Mouse (Mus musculus) activated CD4-positive, CD25-positive, alpha-beta regulatory T cell, adult 4 months (primary cell): ENCODE data around the gene Tex21. TPM values are rescaled to one million over a fixed set of nuclear protein-coding genes. Genes with fewer than 3 reads are reported as not detected.

ENCODE experiments used
- ATAC-seq: one replicate; pipeline ENCODE4 v1.8.0; 2017
- polyA plus RNA-seq, 2 experiments: library from polyadenylated mRNA; unstranded; fragments of 100-300 nt; shearing (Covaris generic); gene quantifications; one replicate each; pipeline ENCODE4 v1.2.1; 2017

Tex21 gene
- polyA plus RNA-seq: not detected

- ATAC-seq: no peak
Measured at GRCm38 (mm10) chr12:76246646-76247045, at the start of gene Tex21. TSS of gene Tex21 (minus strand) at chr12:76246746.

- ATAC-seq: no peak
Measured at GRCm38 (mm10) chr12:76293192-76293591, 46.6 kb upstream of the Tex21 start.

- no peak for ATAC-seq
Measured at GRCm38 (mm10) chr12:76290271-76290670, 43.7 kb upstream of the Tex21 start.

- no peak for ATAC-seq
Measured at GRCm38 (mm10) chr12:76289428-76289827, 42.9 kb upstream of the Tex21 start.

- ATAC-seq: no peak
Measured at GRCm38 (mm10) chr12:76288494-76288893, 41.9 kb upstream of the Tex21 start.

GRCm38 (mm10) chr12:76287986-76288385, 41.4 kb upstream of the Tex21 start:
- ATAC-seq: no peak

- ATAC-seq: no peak
Measured at GRCm38 (mm10) chr12:76285418-76285817, 38.9 kb upstream of the Tex21 start.

- ATAC-seq: no peak
Measured at GRCm38 (mm10) chr12:76282532-76283173, 36.1 kb upstream of the Tex21 start.

GRCm38 (mm10) chr12:76282132-76282531, 35.6 kb upstream of the Tex21 start:
- ATAC-seq: no peak

- ATAC-seq: no peak
Measured at GRCm38 (mm10) chr12:76281111-76281660, 34.6 kb upstream of the Tex21 start.

- no peak for ATAC-seq
Measured at GRCm38 (mm10) chr12:76280556-76280955, 34.0 kb upstream of the Tex21 start.

- no peak for ATAC-seq
Measured at GRCm38 (mm10) chr12:76278209-76278608, 31.7 kb upstream of the Tex21 start.

GRCm38 (mm10) chr12:76272610-76273524, 26.3 kb upstream of the Tex21 start:
- no peak for ATAC-seq

- no peak for ATAC-seq
Measured at GRCm38 (mm10) chr12:76271516-76271915, 25.0 kb upstream of the Tex21 start.

GRCm38 (mm10) chr12:76269196-76269595, 22.6 kb upstream of the Tex21 start:
- ATAC-seq: no peak

GRCm38 (mm10) chr12:76268686-76269085, 22.1 kb upstream of the Tex21 start:
- no peak for ATAC-seq

- peak; percentile 63 for ATAC-seq
Measured at GRCm38 (mm10) chr12:76266875-76267274, 20.3 kb upstream of the Tex21 start.

- ATAC-seq: no peak
Measured at GRCm38 (mm10) chr12:76265001-76265400, 18.5 kb upstream of the Tex21 start.

- no peak for ATAC-seq
Measured at GRCm38 (mm10) chr12:76264325-76264965, 17.9 kb upstream of the Tex21 start.

- no peak for ATAC-seq
Measured at GRCm38 (mm10) chr12:76263876-76264275, 17.3 kb upstream of the Tex21 start.

- no peak for ATAC-seq
Measured at GRCm38 (mm10) chr12:76262918-76263317, 16.4 kb upstream of the Tex21 start.

- no peak for ATAC-seq
Measured at GRCm38 (mm10) chr12:76261556-76261955, 15.0 kb upstream of the Tex21 start.

GRCm38 (mm10) chr12:76260673-76261072, 14.1 kb upstream of the Tex21 start:
- no peak for ATAC-seq
